Mouse (Mus musculus) cerebellum, postnatal 10 days (tissue): ENCODE data around the gene Mms19.

Experiments used
- DNase-seq, 2 experiments: peaks; one replicate each; pipeline ENCODE4 v3.0.0; 2021; ENCODE audit warnings: mixed read lengths in 2 of 2

Gene Mms19

GRCm38 (mm10) chr19:41895460-41896318, 85.3 kb downstream of the Mms19 start, which contains the start of gene Rrp12:
Rrp12 (minus strand) TSS chr19:41896173.
- peak; percentile 89 to 92 for DNase-seq

- DNase-seq: no peak
Observed at GRCm38 (mm10) chr19:41894959-41895358, 86.0 kb downstream of the Mms19 start.
